Mouse (Mus musculus): ENCODE results near the gene Gemin5.
A peak's percentile ranks its signal among the peaks of the same experiment; 100 is the strongest.
"Not testable (repeated sequence)": the region's sequence is repeated elsewhere in the genome, so short reads cannot be mapped to it uniquely, and the experiment has no call there.

The Gemin5 gene

DNA sequence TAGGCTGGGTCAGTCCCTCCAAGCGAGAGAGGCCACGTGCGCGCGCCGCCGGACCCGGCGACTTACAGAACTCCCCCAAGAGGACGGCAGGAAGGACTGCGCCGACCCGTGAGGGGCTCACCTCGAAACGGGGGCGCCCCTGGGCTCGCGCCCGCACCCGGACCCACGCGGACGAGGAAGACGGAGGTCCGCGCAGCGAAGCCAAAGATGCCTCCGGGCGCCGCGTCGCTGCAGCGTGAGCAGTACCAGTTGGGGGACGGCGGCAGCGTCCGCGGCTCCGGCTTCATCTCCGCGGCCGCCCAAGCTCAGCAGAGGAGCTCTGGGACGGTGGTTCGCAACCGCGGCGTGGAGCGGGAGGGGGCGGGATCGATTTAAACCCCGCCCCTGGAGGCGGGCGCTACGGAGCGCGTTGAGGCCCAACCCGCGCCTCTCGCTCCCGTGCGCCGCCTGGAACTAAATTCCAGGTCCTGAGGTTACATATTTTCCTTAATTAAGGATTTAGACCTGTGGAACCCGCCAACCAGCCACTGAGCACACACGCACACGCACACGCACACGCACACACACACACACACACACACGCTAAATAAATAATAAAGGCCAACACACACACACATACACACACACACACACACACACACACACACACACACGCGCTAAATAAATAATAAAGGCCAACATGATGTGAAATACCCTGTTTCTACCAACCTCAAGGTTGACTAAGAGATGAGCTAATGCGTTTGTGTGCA lies at the start of gene Gemin5:
Gemin5 (minus strand) TSS at position 373 of the 749 bp plus-strand sequence.
- DNase-seq (ENCODE audit: low read depth in 1 of 2, low spot score in 2 of 2), result peak; percentile 23 to 68

DNA sequence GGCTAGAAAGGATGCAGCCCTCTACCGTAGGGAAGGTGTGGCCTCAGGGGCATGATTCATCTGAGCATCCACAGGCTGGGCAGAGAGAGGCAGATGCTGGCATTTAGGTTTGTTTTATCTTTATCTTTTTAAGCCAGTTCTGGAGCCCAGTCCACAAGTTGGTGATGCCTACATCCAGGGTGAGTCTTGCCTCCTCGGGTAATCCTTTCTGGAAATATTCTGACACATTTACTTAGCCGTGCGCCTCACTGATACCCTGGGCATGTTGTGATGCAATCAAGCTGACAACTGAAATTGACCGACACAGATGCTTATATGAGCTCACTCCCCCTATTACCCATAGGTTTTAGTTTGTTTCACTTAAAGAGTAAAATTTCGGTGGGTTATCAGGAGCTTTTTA lies 48.5 kb upstream of the Gemin5 start:
- no peak for DNase-seq (ENCODE audit: low read depth in 1 of 2, low spot score in 2 of 2)

DNA sequence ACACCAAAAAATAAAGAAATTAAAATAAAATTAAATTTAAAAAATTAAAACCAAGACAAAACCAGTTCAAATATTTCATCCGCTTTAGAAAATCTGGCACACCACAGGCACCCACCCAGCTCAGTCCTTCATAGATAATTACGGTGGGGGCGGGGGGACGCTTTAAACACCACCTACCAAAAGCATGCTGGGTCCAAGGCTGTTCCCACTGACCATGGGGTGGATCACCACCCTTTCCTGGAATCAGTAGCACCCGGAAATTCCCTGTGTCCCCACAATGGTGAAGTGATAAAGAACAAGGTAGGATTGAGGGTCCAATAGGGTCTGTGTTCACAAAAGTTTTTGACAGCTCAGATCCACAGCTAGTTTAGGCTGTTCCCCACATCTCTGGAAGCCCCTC lies 47.5 kb upstream of the Gemin5 start:
- no peak for DNase-seq (ENCODE audit: low read depth in 1 of 2, low spot score in 2 of 2)

DNA sequence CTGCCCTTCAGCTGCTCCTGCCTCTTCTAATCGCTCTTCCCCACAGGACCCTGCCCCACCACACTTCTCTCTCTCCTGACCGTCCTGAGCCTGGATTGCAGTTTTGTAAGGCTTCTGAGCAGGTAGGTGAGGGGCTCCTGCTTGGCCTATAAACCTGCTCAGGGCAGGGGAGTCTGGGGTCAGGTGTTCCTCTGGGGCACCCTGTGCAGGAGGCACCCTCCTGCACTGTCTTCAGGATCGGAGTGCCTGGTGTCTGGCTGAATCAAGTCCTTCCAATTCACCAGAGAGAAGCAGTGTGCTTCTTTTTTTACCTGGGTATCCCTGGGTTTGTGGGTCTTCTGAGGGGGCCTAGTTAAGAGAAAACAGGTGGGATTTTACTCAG lies 46.7 kb upstream of the Gemin5 start:
- not testable (repeated sequence) for DNase-seq (ENCODE audit: low read depth in 1 of 2, low spot score in 2 of 2)

DNA sequence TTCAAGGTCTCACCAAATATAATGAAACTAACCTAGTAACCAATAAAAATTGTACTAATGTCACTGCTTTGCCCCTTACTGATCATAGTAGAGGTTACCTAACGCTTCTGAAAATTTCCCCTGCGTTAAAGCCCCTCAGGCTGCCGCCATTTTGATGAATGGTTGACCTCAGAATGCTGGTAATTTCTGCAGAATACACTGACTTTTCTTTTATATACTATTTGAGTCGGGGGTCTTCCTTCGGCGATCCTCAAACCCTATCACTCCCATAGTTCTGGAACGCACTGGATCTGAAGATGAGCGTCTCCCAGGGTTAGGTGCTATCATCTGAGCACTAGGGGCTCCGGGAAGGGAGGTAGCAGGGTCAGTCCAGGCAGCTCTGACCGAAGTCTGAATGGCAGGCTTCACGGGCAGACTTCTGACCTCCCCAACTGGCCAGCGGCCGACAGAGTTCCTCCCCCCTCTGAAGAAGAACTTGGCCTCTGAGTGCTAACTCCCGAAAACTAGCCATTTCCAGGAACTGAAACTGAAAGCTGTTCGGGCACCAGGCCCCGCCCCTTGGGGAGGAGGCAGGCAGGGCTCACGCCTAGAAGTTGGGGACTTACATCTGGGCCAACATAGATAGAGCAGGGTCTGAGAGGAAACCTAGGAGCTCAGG lies 46.2 kb upstream of the Gemin5 start:
- DNase-seq (ENCODE audit: low read depth in 1 of 2, low spot score in 2 of 2), result peak; percentile 84 to 90

DNA sequence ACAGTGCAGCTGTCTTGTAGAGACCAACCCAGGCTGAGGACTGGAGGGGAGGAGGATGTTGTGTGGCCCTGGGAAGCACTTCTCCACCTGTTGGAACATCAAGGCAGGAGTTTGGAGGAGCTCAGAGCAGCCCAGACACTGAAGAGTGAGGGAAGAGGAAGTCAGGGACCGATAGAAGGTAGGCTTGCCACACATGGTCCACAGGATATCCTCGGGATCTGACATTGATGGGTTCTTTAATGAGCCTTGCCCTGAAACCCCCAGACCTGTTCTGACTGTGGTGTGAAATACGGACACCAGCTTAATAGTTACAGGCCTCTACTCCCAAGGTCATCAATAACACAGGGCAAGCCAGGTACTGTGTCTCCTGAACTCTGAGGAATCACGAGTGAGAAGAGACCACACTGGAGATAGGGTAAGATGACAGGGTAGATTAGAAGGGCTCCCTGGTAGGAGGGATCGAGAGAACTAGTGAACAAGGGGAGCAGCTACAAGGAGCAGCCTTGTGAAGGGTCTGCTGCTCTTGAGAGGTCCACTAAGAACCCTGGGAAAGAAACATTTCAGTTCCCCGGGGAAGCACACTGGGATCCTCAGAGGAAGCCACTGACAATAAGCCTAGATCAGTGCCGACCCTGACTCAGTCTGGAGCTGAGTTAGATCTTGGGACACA lies 45.5 kb upstream of the Gemin5 start:
- no peak for DNase-seq (ENCODE audit: low read depth in 1 of 2, low spot score in 2 of 2)

DNA sequence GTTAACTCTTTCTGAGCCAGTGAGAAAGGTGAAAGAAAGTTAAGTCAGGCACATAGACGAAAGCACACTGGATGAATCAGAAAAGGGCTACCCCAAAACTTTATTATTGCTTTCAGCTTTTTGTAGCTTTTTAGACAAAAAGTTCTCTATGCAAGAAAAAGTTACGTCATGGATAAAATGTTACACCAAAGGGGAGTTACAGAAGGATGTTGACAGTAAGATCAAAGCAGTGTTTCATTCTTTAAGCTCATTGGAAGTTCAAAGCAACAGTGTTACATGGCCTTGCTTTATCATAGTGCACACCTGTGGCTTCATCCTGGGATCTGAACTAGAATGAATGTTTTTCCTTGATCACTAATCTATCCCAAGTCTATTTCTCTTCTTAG lies 43.3 kb upstream of the Gemin5 start:
- no peak for DNase-seq (ENCODE audit: low read depth in 1 of 2, low spot score in 2 of 2)

DNA sequence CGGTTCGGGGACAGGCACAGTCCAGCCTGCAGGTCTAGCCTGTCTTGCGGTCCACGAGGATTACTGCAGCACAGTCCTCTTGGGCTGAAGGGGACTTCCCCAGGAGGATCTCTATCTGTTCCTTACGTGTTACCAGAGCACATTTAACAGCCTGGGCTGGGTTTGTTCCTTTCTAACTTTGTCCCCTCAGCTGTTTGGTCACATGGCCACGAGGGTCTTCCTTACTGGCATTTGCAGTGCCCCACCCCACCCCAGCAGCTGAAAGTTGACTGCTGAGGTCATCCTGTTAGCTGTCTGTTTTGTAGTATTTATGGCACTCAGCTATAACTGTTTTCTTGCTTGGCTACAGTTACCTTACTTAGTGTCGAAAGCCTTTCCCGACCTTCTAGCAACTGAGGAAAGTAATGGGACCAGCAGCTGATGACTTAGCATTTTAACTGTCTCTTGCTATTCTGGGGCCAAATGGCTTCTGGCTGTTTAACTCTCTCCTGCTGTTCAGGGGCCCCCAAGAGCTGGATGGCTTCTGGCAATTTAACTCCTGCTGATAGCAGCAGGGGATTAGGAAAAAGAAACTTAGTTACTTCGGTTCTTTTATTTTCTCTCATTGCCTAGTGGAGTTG lies 42.8 kb upstream of the Gemin5 start:
- DNase-seq (ENCODE audit: low read depth in 1 of 2, low spot score in 2 of 2), result no peak

DNA sequence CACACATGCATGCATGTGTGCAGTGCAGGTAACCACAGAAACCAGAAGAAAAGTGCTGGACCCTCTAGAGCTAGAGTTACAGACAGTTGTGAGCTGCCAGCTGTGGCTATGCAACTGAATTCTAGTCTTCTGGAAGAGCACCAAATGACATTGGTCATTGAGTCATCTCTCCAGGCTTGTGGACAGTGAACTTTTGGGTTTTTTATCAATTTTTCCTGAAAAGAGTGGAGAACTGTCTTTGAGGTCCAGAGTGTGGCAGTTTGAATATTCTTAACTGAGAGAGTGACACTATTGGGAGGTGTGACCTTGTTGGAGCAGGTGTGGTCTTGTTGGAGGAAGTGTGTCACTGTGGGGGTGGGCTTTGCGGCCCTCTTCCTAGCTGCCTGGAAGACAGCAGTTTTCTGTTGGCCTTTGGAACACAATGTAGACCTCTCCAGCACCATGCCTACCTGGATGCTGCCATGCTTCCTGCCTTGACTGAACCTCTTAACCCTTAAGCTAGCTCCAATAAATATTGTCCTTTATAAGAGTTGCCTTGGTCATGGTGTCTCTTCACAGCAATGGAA lies 42.1 kb upstream of the Gemin5 start:
- no peak for DNase-seq (ENCODE audit: low read depth in 1 of 2, low spot score in 2 of 2)

DNA sequence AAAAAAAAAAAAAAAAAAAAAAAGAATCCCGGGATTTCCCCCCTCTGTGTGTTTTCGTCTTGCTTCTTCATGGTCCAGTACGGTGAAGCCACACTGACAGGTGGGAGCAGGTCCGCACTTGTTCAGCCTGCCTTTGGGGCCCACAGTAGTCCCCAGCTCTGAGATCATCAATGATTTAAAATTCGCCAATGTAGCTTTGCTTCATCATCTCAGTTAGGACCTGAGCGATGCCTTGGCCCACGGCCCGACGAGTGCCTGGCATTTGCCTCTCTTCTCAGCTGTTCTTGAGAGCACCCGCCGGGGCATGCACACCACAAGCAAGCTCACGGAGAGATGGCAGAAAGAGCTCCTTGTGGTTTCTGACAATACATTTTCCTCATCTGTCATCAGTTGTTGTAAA lies 32.7 kb upstream of the Gemin5 start:
- DNase-seq (ENCODE audit: low read depth in 1 of 2, low spot score in 2 of 2), result no peak

DNA sequence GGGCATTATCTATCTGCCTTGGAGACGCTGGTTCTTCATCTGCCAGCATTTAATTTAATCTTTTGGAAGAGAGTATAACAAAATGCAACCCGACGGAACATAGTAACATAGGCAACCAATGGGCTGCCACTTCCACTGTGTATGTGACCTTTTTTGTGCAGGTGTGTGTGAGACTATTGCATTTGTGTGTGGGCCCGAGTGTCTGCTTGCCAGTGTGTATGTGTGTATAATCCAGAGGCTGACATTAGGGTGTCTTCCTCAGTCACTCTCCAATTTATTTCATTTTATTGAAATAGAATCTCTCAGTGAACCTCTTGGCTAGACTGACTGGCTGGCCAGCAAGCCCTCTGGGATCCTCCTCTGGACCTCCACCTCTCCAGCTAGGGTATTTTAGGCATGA lies 31.9 kb upstream of the Gemin5 start:
- DNase-seq (ENCODE audit: low read depth in 1 of 2, low spot score in 2 of 2), result no peak

DNA sequence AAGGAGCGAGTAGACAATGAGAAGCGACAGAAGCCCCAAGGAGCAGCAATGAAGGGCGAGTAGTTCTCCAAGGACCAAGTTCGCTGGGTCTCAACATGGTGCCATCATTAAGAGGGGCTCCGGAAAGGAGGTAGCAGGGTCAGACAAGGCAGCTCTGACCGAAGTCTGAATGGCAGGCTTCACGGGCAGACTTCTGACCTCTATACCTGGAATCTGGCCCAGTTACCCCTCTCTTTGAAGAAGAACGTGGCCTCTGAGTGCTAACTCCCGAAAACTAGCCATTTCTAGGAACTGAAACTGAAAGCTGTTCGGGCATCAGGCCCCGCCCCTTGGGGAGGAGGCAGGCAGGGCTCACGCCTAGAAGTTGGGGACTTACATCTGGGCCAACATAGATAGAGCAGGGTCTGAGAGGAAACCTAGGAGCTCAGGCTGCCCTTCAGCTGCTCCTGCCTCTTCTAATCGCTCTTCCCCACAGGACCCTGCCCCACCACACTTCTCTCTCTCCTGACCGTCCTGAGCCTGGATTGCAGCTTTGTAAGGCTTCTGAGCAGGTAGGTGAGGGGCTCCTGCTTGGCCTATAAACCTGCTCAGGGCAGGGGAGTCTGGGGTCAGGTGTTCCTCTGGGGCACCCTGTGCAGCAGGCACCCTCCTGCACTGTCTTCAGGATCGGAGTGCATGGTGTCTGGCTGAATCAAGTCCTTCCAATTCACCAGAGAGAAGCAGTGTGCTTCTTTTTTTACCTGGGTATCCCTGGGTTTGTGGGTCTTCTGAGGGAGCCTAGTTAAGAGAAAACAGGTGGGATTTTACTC lies 31.1 kb upstream of the Gemin5 start, which contains the start of the genes Igtp and Irgm2:
Igtp (plus strand) TSS at position 328 of the 809 bp plus-strand sequence.
Irgm2 (plus strand) TSS at position 390 of the 809 bp plus-strand sequence.
- peak; percentile 60 to 79 for DNase-seq (ENCODE audit: low read depth in 1 of 2, low spot score in 2 of 2)

DNA sequence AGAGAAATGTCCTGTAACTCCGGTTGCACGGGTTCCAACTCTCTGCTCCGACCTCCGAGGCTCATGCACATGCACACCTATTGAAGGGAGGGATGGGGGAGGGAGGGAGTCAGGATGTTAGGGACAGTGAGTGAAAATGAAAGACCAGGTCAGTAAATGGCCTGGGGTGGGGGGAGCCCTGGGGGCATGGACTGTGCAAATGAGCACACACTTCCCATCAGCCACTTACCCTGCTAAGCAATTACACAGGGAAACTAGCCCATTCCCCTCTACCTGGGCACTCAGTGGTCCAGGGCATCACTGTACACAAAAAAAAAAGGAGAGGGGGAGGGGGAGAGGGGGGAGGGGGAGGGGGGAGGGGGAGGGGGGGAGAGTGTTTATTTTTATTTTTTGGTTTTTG lies 30.3 kb upstream of the Gemin5 start:
- no peak for DNase-seq (ENCODE audit: low read depth in 1 of 2, low spot score in 2 of 2)

DNA sequence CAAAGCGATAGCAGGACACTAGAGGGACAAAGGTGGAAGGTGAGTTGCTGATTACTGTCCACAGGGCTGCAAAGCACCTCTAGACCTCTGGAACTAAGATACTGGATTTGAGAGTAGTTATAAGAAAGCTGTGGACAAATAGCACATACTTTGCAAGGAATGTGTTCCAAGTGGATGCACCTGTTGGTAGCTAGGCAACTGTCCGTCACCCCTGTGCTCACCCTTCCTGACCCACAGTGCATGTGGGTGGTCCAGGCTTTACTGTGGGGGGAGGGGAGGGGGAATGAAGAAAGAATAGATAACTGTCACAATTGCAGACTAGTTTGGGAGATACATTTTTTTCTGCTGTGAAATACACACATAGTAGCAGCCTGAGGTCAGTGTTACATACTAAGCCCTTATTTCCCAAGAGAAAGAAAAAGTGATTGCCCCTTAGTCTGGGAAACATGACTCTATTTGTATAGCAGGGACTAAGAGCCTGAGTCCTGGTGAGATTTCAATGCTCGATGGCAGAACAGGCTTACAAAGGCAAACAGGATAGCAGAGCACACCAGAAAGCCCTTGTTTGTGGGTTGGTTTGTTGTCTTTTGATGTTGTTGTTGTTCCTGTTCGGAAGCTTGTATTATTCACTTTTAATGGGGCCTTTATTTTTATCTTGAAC lies 25.7 kb upstream of the Gemin5 start:
- DNase-seq (ENCODE audit: low read depth in 1 of 2, low spot score in 2 of 2), result no peak

DNA sequence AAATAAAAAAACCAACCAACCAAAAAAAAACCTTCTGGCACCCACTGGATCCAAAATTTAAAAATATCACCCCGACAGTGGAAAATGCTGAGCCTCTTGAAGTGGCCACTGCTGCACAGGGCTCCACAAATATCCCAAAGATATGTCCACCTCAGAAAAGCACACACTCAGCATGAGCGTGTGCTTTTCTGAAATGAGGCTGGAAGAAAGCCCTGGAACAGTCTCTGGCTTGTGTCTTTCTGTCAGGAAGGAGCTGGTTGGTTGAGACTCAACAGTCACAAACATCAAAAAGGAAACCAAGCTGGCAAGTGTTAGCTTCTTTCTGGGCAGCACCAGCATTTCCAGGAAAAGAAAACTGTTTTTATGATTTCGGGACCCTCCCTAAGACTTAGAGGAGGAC lies 25.0 kb upstream of the Gemin5 start:
- DNase-seq (ENCODE audit: low read depth in 1 of 2, low spot score in 2 of 2), result no peak

DNA sequence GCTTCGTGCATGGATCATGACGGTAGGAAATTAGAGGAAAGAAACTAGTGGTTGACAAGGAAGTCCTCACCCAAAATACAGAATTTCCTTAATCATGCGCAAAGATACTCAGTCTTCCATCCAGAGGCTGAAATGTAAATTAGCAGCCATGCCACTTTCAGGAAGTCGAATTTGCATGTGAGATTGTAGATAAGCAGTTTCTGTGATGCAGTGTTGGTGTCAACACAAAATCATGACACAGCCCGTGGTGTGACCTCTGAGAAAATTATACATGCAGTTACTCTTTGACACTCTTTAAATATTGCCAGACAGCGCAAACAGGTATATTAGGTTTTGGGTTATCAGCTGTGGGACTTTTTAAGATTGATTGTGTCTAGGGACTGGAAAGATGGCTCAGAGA lies 21.3 kb upstream of the Gemin5 start:
- DNase-seq (ENCODE audit: low read depth in 1 of 2, low spot score in 2 of 2), result no peak

DNA sequence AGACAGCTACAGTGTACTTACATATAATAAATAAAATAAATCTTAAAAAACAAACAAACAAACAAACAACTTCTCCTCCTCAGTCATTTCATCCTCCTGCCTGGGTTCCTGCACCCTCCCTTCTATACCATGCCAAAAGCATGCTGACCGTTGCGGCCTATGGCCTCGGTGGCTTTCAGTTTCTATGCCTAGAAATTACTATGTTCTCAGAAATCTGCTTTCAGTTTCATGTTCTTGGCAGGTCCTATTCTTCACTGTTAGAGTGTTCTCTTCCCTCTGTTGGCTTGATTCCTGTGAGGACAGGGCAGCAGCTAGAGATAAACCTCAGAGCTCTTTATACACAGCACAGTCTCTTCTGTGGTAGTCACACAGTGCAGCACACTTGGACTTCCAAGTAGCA lies 15.2 kb upstream of the Gemin5 start:
- peak in 1 of 2 experiments; percentile 9 for DNase-seq (ENCODE audit: low read depth in 1 of 2, low spot score in 2 of 2)

DNA sequence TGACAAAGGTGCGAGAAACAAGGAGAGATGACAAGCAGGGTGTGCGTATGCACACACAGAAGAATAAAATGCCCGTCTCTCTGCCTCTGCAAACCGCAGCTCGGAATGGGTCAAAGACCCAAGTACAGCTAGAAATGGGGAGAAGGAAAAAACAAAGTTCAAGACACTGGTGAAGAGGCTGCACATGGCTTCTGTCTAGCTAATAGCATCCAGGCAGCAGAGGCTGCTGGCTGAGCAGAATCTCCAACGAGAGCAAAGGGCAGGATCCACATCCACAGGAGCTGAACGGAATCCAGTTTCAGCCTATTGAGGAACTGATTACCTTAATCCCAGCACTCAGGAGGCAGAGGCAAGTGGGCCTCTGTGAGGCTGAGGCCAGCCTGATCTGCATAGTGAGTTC lies 12.4 kb upstream of the Gemin5 start:
- no peak for DNase-seq (ENCODE audit: low read depth in 1 of 2, low spot score in 2 of 2)

DNA sequence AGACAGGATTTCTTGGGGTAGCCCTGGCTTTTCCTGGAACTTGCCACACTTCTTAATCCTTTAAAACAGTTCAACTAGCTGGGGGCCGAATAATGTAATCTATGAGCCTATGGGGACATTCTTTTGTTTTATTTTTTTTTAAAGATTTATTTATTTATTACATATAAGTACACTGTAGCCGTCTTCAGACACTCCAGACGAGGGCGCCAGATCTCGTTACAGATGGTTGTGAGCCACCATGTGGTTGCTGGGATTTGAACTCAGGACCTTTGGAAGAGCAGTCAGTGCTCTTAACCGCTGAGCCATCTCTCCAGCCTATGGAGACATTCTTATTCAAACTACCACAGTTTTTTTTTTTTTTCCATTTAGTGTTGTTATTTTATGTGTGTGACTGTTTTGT lies 11.6 kb upstream of the Gemin5 start:
- not testable (repeated sequence) for DNase-seq (ENCODE audit: low read depth in 1 of 2, low spot score in 2 of 2)

DNA sequence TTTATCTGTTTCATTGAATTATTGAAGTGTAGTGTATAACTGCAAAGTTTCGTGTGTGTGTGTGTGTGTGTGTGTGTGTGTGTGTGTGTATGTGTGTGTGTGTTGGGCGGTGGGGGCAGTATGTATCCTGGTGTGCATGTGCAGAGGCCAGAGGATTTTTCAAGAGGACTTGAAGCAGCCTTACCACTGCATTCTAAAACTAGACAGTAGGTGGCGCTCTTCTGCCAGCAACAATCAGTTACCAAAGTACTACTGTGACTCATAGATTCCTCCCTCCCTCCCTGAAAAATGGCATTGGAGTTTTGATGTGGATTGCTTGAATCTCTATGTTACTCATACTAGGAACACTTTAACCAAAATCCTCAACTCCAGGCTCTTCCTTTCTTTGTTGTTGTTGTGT lies 11.2 kb upstream of the Gemin5 start:
- peak; percentile 28 to 42 for DNase-seq (ENCODE audit: low read depth in 1 of 2, low spot score in 2 of 2)
